Mouse (Mus musculus) cerebellum, adult 2 months (tissue): ENCODE results near the gene Bcas3.

ENCODE experiments used
- CTCF ChIP-seq: fragments of 200-500 bp; IDR thresholded peaks from 2 replicates; pipeline ENCODE4 v1.5.1; 2011; ENCODE audit warnings: low read depth, mild to moderate bottlenecking, control low read depth, low read length, moderate library complexity, borderline replicate concordance; ENCODE audit not compliant: insufficient read depth
- POLR2A ChIP-seq: fragments of 200-500 bp; IDR thresholded peaks from 2 replicates; pipeline ENCODE4 v1.6.1; 2011; ENCODE audit warnings: low read length, control low read depth, borderline replicate concordance; ENCODE audit not compliant: insufficient read depth

- TF ChIP-seq CTCF (no peak), POLR2A (no peak)
These were observed 256.5 kb downstream of the Bcas3 start for GRCm38 (mm10) chr11:85609303-85609940.
